Mouse (Mus musculus) sigmoid colon, adult 10 weeks (tissue): Measurements from ENCODE around the gene Bhlha9. TPM values are rescaled to one million over a fixed set of nuclear protein-coding genes. Genes with fewer than 3 reads are reported as not detected.

Experiments
- polyA plus RNA-seq: library from polyadenylated mRNA; stranded (reverse); fragments of 350-450 nt; fragmentation: Illumina TruSeq; extraction: RNeasy Lipid Tissue Mini Kit (QIAGEN cat#74804); gene quantifications from one replicate; pipeline ENCODE4 v1.2.3, GENCODE M21; 2014; ENCODE audit warnings: low read depth, low replicate concordance

Bhlha9 gene
- not detected for polyA plus RNA-seq

DNA sequence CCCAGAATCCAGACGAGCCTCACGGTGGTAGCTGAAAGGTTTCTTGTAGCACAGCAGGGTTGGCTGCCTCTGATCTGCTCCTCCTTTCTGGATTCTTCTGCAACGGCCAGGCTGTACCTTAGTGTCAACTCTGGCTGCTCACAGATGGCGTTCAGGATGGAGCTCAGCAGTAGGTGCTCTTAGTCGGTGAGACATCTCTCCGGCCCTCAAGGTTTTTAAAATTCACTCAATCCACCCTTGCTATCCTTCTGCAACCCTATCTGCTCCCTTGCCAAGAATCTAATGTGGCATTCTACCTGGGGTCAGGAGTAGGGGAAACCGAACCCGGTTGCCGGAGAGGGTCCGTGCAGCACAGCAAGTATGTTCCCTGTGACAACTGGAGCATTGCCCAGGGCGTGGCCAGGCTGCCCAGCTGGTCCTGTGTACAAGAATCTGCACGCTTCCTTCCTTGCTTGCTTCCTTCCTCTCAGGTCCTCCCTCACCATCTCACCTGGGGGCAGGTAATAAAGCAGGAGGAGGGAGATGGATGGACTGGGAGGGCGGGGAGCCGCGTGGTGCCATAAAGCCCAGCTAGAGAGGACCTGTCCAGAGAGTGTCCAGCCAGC is at the start of gene Bhlha9:
Gene Bhlha9 (plus strand): TSS at position 600 of the 605 bp plus-strand sequence.

DNA sequence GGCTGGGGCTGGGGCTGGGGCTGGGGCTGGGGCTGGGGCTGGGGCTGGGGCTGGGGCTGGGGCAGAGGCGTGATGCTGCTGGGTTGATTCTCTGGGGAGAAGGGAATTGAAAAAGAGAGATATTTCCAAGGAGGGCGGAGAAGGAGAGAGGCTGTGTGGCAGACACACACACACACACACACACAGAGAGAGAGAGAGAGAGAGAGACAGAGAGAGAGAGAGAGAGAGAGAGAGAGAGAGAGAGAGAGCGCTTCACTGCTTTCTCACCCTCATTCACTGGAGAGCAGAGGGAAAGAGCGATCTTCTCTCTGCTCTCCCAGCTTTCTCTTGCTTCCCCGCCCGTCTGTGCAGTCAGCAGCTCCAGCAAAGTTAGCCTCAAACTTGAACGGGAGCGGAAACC is 7.2 kb downstream of the Bhlha9 start, which contains the start of gene Trarg1:
Gene Trarg1 (plus strand): TSS at position 301 of the 400 bp plus-strand sequence.

Other genes starting within 250 kb of the Bhlha9 start
- gene Abr, start 50.2 kb upstream of the Bhlha9 start, polyA plus RNA-seq, result 33.7 TPM
- 0.25 TPM for gene Trarg1, start 7.3 kb downstream of the Bhlha9 start, polyA plus RNA-seq
- gene Gosr1, start 91.1 kb downstream of the Bhlha9 start, polyA plus RNA-seq, result 49.3 TPM
- 331 TPM for gene Cpd, start 174.5 kb downstream of the Bhlha9 start, polyA plus RNA-seq
- gene Tmigd1, start 229.7 kb downstream of the Bhlha9 start, polyA plus RNA-seq, result 113 TPM